Mouse (Mus musculus): ENCODE results near the gene Zfp281. TPM values are rescaled to one million over a fixed set of nuclear protein-coding genes. Genes with fewer than 3 reads are reported as not detected.

Gene Zfp281
- polyA plus RNA-seq (2015; fragmentation: Nextera tagmentation; extraction: Ambion mirVana), result 11.1 and 12.0 TPM in 2 replicates

DNA sequence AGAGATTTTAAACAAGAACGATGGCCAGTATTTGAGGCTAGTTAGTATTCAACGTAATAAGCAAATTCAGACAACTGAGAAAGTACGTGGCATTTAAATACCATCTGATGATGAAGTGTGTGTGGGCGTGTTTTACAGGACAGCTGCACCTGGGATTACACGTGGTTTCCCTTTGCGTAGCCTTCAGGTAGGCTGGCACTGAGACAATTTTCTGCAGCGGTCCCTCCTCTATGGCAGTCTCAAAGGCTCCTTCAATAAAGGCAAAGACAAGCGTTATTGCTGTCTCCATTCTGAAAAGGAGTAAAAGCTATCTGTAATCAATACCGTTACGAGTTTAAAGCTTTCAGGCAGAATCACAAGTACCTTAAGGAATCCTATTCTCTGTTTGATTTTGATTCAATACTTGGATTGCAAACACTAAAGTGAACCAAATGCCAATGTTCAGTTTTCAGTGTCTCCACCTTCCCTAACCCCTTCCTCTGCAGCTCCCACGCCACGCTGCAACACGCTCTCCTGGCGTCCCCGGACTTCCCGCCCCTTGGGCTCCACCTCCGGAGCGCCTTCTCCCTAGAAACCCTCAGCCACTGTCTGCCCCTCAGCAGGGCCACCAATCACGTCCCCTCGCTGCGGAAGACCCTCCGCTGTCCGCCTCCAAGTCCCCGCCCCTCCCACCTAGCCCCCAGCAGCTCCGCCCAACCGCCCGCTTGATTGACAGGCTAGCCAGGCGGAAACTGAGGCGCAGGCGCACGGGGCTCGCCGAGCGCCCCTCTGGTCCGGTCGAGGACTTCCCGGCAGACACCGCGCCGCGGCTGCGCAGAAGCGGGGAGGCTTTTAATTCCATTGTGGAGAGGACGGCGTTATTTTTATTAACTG lies at the start of gene Zfp281:
Zfp281 (plus strand) TSS at position 756 of the 873 bp plus-strand sequence.
- peak within 1 kb of the TSS; percentile 88 for H3K4me2 ChIP-seq (ENCODE audit: low read depth, low read length)
- no peaks in the 10 kb centered on the region for H3K27me3 ChIP-seq (replicated peaks; ENCODE audit: control insufficient read depth, insufficient read depth, low read length)
- no peaks in the 10 kb centered on the region for H3K36me3 ChIP-seq (ENCODE audit: control insufficient read depth, insufficient read depth, low read length)
- WGBS, result 2% methylated on average over 45 of the region's 45 CpGs
- H3K27ac ChIP-seq (ENCODE audit: low read length), result peak within 1 kb of the TSS; percentile 90
- peak within 1 kb of the TSS; percentile 78 for H3K4me3 ChIP-seq (ENCODE audit: low read length)
- peak within 1 kb of the TSS; percentile 92 for H3K9ac ChIP-seq (ENCODE audit: low read depth, low read length)
- H3K4me1 ChIP-seq (ENCODE audit: control insufficient read depth, insufficient read depth, low read length), result peaks cover 20% of the 10 kb centered on the region
- ATAC-seq, result peak; percentile 99
- no peaks in the 10 kb centered on the region for H3K9me3 ChIP-seq (ENCODE audit: control insufficient read depth, low read length)

DNA sequence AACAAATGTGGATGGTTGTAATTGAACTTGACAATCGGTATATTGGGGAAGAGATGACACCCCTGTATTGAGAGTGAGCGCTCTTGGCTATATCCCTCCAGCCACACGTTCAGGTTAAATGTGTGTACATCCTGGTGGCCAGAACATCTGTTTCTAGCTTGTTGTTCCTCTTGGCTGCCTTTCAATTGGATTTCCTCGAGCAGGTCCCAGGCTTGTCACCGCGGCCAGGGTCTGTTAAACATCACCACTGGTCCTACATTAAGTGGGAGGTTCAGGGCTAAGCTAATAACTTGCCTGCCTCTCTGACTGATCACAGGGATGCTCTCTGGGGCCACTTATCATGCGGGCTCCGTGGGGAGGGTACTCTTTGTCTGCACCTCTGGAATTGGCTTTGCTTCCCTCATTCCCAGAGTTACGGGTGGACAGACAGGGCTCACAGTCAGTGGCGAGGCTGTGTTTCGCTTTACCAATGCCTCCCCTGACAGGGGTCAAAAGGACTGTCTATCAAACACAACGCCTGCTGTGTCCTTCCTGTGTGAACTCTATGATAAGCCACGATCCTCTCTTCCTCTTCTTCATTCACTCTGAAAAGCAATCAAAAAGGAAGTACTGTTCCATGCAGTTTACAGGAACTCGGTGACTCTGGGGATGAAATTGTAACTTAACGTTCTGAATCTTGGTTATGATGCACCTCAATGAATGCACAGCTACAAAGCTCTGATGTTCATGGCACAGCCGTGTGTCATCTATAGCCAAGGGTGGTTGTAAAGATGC lies 46.6 kb upstream of the Zfp281 start:
- no peak overlapping the region for H3K27ac ChIP-seq (ENCODE audit: low read length)

DNA sequence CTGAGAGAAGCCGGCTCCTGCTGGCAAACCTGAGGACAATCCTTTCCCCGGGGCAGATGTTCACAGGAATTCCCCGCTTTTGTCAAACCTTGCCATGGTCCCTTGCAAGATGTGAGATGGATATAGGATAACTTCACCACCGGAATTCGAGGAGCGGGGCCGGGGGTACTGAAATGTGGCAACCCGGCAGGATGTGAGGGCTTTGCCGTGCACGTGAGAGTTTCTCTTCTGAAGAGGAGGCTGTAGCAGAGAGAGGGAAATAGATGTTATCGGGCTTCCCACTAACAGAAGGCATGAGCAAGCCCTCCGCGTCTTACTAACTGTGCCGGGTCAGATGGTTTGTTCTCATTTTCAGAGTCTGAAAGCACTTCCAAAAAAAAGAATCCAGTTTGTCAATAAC lies 45.3 kb upstream of the Zfp281 start:
- ATAC-seq, result no peak
- no peaks in the 10 kb centered on the region for H3K4me1 ChIP-seq (ENCODE audit: control insufficient read depth, insufficient read depth, low read length)

More for the DNA sequence above, 46.6 kb upstream of the Zfp281 start:
- H3K36me3 ChIP-seq (ENCODE audit: control insufficient read depth, insufficient read depth, low read length), result no peaks in the 10 kb centered on the region
- whole genome bisulfite sequencing, result 37% methylated on average over 16 of the region's 16 CpGs
- no peak overlapping the region for H3K9ac ChIP-seq (ENCODE audit: low read depth, low read length)
- H3K27me3 ChIP-seq (replicated peaks; ENCODE audit: control insufficient read depth, insufficient read depth, low read length), result no peaks in the 10 kb centered on the region
- no peak overlapping the region for H3K4me3 ChIP-seq (ENCODE audit: low read length)
- H3K4me1 ChIP-seq (ENCODE audit: control insufficient read depth, insufficient read depth, low read length), result no peaks in the 10 kb centered on the region
- no peaks in the 10 kb centered on the region for H3K9me3 ChIP-seq (ENCODE audit: control insufficient read depth, low read length)
- ATAC-seq, result peak; percentile 66; the same call in 1 of the 2 replicates
- H3K4me2 ChIP-seq (ENCODE audit: low read depth, low read length), result no peak overlapping the region

DNA sequence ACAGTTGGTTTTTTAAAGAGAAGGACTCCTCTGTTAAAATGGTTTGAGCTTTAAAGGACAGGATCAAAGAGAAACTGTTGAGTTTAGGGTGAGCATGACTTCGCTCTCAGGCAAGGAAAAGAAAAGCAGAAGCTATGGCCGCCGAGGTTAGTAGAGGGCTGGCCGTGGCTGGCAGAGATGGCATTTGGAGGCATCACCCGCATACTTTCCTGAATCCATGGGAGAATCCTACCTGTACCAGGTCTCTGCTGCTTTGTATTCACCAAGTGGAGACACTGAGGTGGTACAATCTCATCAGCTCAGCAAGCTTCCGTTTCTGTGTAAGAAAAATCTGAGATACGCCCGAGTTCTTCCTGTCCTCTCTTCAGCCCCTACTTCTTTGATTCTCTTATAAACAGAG lies 44.4 kb upstream of the Zfp281 start:
- WGBS, result 70% methylated on average over 8 of the region's 8 CpGs
- Histone ChIP-seq H3K4me1 (ENCODE audit: control insufficient read depth, insufficient read depth, low read length) (no peaks in the 10 kb centered on the region), H3K4me2 (ENCODE audit: low read depth, low read length) (no peak overlapping the region), H3K9me3 (ENCODE audit: control insufficient read depth, low read length) (no peaks in the 10 kb centered on the region), H3K36me3 (ENCODE audit: control insufficient read depth, insufficient read depth, low read length) (no peaks in the 10 kb centered on the region), H3K9ac (ENCODE audit: low read depth, low read length) (no peak overlapping the region), H3K27me3 (replicated peaks; ENCODE audit: control insufficient read depth, insufficient read depth, low read length) (no peaks in the 10 kb centered on the region), H3K4me3 (ENCODE audit: low read length) (no peak overlapping the region), H3K27ac (ENCODE audit: low read length) (no peak overlapping the region)
- ATAC-seq, result no peak

More for the DNA sequence above, 45.3 kb upstream of the Zfp281 start:
- no peaks in the 10 kb centered on the region for H3K36me3 ChIP-seq (ENCODE audit: control insufficient read depth, insufficient read depth, low read length)
- H3K9me3 ChIP-seq (ENCODE audit: control insufficient read depth, low read length), result no peaks in the 10 kb centered on the region
- H3K4me3 ChIP-seq (ENCODE audit: low read length), result no peak overlapping the region
- H3K27me3 ChIP-seq (replicated peaks; ENCODE audit: control insufficient read depth, insufficient read depth, low read length), result no peaks in the 10 kb centered on the region
- no peak overlapping the region for H3K9ac ChIP-seq (ENCODE audit: low read depth, low read length)
- H3K4me2 ChIP-seq (ENCODE audit: low read depth, low read length), result no peak overlapping the region
- no peak overlapping the region for H3K27ac ChIP-seq (ENCODE audit: low read length)
- WGBS, result 86% methylated on average over 14 of the region's 14 CpGs

DNA sequence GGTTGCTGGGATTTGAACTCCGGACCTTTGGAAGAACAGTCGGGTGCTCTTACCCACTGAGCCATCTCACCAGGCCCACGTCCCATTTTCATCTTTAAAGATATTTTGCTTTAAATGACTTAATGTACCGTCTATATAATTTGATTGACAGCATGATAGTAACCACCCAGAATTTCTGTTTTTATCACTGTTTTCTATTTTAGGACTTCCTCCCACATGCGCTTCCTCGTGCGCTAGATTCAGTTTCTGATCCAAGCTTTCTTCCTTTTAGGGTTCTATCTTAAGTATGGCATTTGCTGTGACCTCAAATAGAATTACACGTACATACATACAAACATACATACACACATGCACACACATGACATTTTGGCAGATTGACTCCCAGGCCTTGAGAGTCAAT lies 42.9 kb upstream of the Zfp281 start:
- Histone ChIP-seq H3K4me2 (ENCODE audit: low read depth, low read length) (no peak overlapping the region), H3K27me3 (replicated peaks; ENCODE audit: control insufficient read depth, insufficient read depth, low read length) (no peaks in the 10 kb centered on the region), H3K36me3 (ENCODE audit: control insufficient read depth, insufficient read depth, low read length) (no peaks in the 10 kb centered on the region), H3K27ac (ENCODE audit: low read length) (no peak overlapping the region), H3K9me3 (ENCODE audit: control insufficient read depth, low read length) (no peaks in the 10 kb centered on the region), H3K4me1 (ENCODE audit: control insufficient read depth, insufficient read depth, low read length) (no peaks in the 10 kb centered on the region), H3K4me3 (ENCODE audit: low read length) (no peak overlapping the region), H3K9ac (ENCODE audit: low read depth, low read length) (no peak overlapping the region)
- whole genome bisulfite sequencing, result 87% methylated on average over 8 of the region's 8 CpGs
- no peak for ATAC-seq

DNA sequence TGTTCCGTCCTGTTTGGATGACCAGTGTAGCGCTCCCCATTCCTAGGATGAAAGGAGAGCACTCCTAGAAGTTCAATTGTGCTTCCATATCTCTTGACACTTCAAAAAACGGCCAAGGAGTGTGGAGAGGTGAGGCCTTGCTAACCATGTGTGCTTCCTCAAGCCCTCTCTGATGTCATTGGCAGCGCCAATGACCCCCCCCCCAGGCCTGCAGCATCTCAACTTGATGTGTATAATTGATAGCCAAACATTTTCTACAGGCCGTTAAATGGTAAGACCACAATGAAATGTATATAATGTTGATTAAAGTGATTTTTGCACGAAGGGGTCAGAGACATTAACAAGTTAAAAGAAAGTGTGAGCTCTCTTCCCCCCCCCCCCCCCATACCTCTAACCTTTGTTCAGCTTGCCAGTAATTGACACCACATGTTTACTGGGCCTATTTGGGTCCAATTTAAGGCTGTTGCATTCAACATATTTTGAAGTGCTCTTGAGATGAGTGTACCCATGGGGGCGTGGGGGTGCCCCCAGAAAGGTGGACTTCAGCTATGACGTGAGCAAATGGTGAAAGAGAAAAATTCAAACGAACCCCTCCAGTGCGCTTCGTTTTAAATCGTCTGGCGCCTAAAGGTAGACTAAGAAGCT lies 36.8 kb upstream of the Zfp281 start:
- Histone ChIP-seq H3K36me3 (ENCODE audit: control insufficient read depth, insufficient read depth, low read length) (no peaks in the 10 kb centered on the region), H3K27ac (ENCODE audit: low read length) (no peak overlapping the region), H3K4me3 (ENCODE audit: low read length) (no peak overlapping the region), H3K4me1 (ENCODE audit: control insufficient read depth, insufficient read depth, low read length) (no peaks in the 10 kb centered on the region; the same call in 1 of the 2 replicates), H3K27me3 (replicated peaks; ENCODE audit: control insufficient read depth, insufficient read depth, low read length) (no peaks in the 10 kb centered on the region), H3K4me2 (ENCODE audit: low read depth, low read length) (no peak overlapping the region), H3K9me3 (ENCODE audit: control insufficient read depth, low read length) (no peaks in the 10 kb centered on the region), H3K9ac (ENCODE audit: low read depth, low read length) (no peak overlapping the region)
- 74% methylated on average over 13 of the region's 13 CpGs for WGBS
- ATAC-seq, result no peak

DNA sequence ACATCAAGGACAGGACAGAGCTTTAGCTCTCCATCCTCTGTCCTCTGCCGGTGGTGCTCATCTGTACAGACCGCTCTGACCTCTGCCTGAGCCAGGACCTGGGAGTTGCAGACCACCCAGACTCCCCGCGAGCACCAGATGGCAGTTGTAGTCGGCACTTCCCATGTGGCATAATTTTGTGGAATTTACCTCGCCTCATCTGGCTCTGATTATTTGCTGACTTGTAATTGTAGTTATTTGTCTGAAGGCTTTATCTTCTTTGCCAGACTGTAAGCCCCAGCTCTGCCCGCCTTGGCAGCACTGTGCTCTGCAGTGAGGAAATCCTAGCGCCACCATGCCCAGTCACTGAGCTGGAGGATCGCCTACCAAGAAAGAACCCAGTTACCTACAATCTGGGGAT lies 35.8 kb upstream of the Zfp281 start:
- 24% methylated on average over 9 of the region's 9 CpGs for WGBS
- no peaks in the 10 kb centered on the region for H3K27me3 ChIP-seq (replicated peaks; ENCODE audit: control insufficient read depth, insufficient read depth, low read length)
- H3K4me3 ChIP-seq (ENCODE audit: low read length), result no peak overlapping the region
- no peaks in the 10 kb centered on the region; the same call in 1 of the 2 replicates for H3K4me1 ChIP-seq (ENCODE audit: control insufficient read depth, insufficient read depth, low read length)
- H3K4me2 ChIP-seq (ENCODE audit: low read depth, low read length), result peak overlapping the region; percentile 17; the same call in 1 of the 2 replicates
- no peaks in the 10 kb centered on the region for H3K9me3 ChIP-seq (ENCODE audit: control insufficient read depth, low read length)
- H3K27ac ChIP-seq (ENCODE audit: low read length), result no peak overlapping the region
- ATAC-seq, result no peak
- H3K36me3 ChIP-seq (ENCODE audit: control insufficient read depth, insufficient read depth, low read length), result no peaks in the 10 kb centered on the region
- no peak overlapping the region for H3K9ac ChIP-seq (ENCODE audit: low read depth, low read length)

DNA sequence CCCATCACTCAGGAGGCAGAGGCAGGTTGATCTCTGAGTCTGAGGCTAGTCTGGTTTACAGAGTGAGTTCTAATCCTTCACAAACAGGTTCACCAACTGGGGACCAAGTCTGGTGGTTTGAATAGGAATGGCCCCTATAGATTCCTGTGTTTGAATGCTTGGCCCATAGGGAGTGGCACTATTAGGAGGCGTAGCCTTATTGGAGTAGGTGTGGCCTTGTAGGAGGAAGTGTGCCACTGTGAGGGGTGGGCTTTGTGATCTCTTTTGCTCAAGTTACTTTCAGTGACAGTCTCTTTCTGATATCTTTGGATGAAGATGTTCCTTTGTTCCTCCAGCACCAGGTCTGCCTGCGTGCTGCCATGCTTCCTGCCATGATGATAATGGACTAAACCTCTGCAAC lies 32.0 kb upstream of the Zfp281 start:
- WGBS, result 97% methylated on average over 2 of the region's 2 CpGs
- Histone ChIP-seq H3K9me3 (ENCODE audit: control insufficient read depth, low read length) (no peaks in the 10 kb centered on the region), H3K4me1 (ENCODE audit: control insufficient read depth, insufficient read depth, low read length) (no peaks in the 10 kb centered on the region; the same call in 1 of the 2 replicates), H3K27me3 (replicated peaks; ENCODE audit: control insufficient read depth, insufficient read depth, low read length) (no peaks in the 10 kb centered on the region), H3K9ac (ENCODE audit: low read depth, low read length) (no peak overlapping the region), H3K4me2 (ENCODE audit: low read depth, low read length) (no peak overlapping the region), H3K4me3 (ENCODE audit: low read length) (no peak overlapping the region), H3K27ac (ENCODE audit: low read length) (no peak overlapping the region), H3K36me3 (ENCODE audit: control insufficient read depth, insufficient read depth, low read length) (no peaks in the 10 kb centered on the region)
- no peak for ATAC-seq

DNA sequence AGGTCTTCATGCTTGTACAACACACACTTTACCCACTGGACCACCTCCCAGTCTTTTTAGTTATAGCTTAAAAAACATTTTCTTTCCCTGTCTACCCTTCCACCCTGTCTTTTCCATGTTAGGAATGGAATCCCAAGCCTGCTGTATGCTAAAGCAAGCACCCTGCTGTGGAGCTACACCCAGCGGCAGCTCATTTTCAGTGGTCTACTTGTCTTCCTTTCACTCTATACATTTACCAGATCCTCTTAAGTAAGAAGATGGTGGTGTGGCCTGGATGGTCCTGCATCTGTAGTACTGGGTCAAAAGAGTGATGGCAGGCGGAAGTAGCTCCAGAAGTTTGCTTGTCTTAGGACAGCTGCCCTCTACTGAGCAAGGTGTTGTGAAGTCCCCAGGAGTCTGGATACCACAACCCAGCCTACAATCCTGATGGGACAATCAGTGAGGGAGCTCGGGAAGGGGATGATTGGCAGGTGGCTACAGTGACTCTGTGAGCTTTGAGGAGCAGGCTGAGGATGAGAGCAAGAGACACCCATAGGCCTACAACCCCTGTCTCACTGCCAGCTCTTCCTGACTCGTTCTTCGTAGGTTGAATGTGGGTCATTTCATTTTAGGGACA lies 30.4 kb upstream of the Zfp281 start:
- H3K9me3 ChIP-seq (ENCODE audit: control insufficient read depth, low read length), result no peaks in the 10 kb centered on the region
- WGBS, result 90% methylated on average over 5 of the region's 5 CpGs
- ATAC-seq, result no peak
- no peak overlapping the region for H3K4me2 ChIP-seq (ENCODE audit: low read depth, low read length)
- H3K9ac ChIP-seq (ENCODE audit: low read depth, low read length), result no peak overlapping the region
- no peak overlapping the region for H3K27ac ChIP-seq (ENCODE audit: low read length)
- H3K4me1 ChIP-seq (ENCODE audit: control insufficient read depth, insufficient read depth, low read length), result no peaks in the 10 kb centered on the region
- no peak overlapping the region for H3K4me3 ChIP-seq (ENCODE audit: low read length)
- no peaks in the 10 kb centered on the region for H3K27me3 ChIP-seq (replicated peaks; ENCODE audit: control insufficient read depth, insufficient read depth, low read length)
- no peaks in the 10 kb centered on the region for H3K36me3 ChIP-seq (ENCODE audit: control insufficient read depth, insufficient read depth, low read length)
